Mouse (Mus musculus) brain, embryonic 14.5 days (tissue): ENCODE data around the gene Tns3. TPM values are rescaled to one million over a fixed set of nuclear protein-coding genes. Genes with fewer than 3 reads are reported as not detected.
"Not testable (repeated sequence)": the region's sequence is repeated elsewhere in the genome, so short reads cannot be mapped to it uniquely, and the experiment has no call there.

Source experiments
- DNase-seq: peaks from one replicate; pipeline ENCODE4 v3.0.0-alpha.2; 2011; ENCODE audit warnings: low read depth
- CTCF ChIP-seq: fragments of 200-500 bp; IDR thresholded peaks from 2 replicates; pipeline ENCODE4 v1.5.1; 2012; ENCODE audit warnings: inconsistent platforms, mild to moderate bottlenecking, moderate library complexity, borderline replicate concordance; ENCODE audit not compliant: insufficient read depth, insufficient read length; ENCODE audit errors: extremely low read depth
- POLR2A ChIP-seq: fragments of 200-500 bp; IDR thresholded peaks from 2 replicates; pipeline ENCODE4 v1.6.1; 2012; ENCODE audit warnings: mild to moderate bottlenecking, inconsistent platforms, borderline replicate concordance; ENCODE audit not compliant: poor library complexity, insufficient read depth, insufficient read length, severe bottlenecking; ENCODE audit errors: extremely low read depth
- polyA plus RNA-seq: library from polyadenylated mRNA; depleted of rRNA; stranded (reverse); fragments of >200 nt; gene quantifications from 2 replicates; pipeline ENCODE4 v1.2.3, GENCODE M21; 2012

The Tns3 gene
- polyA plus RNA-seq, 1 experiment = 12.1 TPM

DNA sequence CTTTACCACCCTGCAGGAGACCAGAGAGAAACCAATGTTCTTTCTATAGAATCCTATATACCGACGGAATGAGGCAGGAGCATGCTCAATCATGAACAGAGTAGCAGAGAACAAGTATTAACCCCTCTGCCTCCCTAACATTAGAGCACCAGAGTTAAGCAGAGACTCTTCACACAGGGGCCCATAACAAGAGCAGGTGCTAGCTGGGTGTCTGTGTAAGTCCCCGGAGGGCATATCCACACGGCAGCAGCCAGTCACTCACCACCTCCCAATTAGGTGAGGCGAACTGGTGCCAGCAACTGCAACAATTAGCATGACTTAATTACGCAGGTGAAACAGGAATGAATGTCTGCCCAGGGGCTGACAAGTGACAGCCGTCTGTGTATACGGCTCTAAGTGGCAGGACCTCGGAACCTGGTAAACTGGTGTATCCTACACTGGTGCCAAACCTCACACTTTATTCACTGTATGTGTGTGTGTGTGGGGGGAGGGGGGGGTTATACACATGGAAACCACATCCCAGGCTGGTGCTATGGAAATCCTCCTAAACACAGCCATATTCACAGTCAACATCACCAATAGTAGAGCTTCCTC, 123.0 kb downstream of the Tns3 start:
- peak; percentile 86 for DNase-seq
- TF ChIP-seq POLR2A (no peak), CTCF (no peak)

GRCm38 (mm10) chr11:8539593-8540265, 124.6 kb downstream of the Tns3 start:
- peak; percentile 56 for DNase-seq
- TF ChIP-seq CTCF (no peak), POLR2A (no peak)

GRCm38 (mm10) chr11:8537013-8537614, 127.2 kb downstream of the Tns3 start:
- no peak for DNase-seq
- no peak for TF ChIP-seq CTCF
- no peak for TF ChIP-seq POLR2A

- peak; percentile 81 for DNase-seq
- TF ChIP-seq POLR2A = no peak
- peak; percentile 87 for TF ChIP-seq CTCF
These were observed 129.4 kb downstream of the Tns3 start for GRCm38 (mm10) chr11:8534893-8535292.

DNA sequence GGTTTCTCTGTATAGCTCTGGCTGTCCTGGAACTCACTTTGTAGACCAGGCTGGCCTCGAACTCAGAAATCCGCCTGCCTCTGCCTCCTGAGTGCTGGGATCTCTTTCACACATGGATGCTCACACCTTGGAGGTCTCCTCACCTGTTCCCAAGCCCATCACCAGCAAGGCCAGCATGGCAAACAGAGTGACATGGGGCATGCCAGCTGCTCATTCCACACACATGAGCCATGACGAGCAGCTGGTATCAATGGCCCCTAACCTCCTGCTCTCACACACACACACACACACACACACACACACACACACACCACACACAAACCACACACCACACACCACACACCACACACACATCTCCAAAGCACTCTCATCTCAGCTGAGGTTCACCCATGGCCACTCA, 131.6 kb downstream of the Tns3 start:
- not testable (repeated sequence) for DNase-seq

DNA sequence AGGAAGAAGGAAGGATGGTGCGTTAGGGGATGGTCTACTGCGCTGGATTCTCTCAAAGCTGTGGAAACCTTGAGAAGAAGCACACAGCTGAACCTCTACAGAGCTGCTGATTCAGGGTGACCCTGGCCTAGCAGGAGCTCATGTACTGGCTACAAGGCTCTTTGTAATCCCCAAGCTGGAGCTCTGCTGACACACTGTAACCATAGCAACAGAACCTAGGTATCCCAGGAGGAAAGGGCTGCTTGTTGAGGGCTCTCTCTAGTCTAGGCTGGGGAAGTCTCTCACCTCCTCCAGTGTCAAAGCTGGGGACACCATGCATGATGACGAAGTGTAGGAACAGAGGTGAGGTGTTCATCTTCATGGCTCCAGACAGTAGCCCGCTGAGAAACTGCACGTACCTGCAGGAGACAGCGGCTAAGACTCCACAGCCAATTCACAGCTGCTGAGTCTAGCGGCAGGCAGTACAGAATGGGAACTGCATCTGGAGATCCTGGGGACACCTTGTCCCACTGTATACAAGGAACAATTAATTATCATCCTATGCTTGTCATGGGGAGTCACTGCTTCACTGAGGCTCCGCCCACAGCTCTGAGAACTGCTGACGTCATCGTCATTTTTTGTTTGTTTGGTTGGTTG, 132.1 kb downstream of the Tns3 start:
- TF ChIP-seq CTCF (no peak), POLR2A (no peak)
- peak; percentile 66 for DNase-seq

- TF ChIP-seq POLR2A (no peak), CTCF (no peak)
- no peak for DNase-seq
These were observed 133.8 kb downstream of the Tns3 start for GRCm38 (mm10) chr11:8530506-8530905.

DNA sequence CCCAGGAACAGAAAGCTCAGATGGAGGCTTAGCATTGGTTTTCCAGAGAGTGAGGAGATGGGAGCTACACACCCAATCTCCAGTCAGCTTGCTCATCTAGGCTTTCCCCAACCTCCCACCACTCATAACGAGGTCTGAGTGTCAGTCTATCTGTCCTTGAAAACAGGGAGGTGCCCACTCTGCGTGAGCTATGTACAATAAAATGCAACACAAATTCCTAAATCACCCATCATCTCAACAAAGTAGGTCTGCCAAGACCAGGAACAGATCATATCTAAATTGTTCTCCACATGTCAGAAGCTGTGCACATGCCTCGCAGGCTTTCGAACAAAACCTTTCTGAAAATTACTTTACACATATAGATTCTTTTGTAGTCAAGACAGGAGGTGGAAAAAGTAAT, 134.3 kb downstream of the Tns3 start:
- no peak for TF ChIP-seq CTCF
- TF ChIP-seq POLR2A = no peak
- DNase-seq = no peak

DNA sequence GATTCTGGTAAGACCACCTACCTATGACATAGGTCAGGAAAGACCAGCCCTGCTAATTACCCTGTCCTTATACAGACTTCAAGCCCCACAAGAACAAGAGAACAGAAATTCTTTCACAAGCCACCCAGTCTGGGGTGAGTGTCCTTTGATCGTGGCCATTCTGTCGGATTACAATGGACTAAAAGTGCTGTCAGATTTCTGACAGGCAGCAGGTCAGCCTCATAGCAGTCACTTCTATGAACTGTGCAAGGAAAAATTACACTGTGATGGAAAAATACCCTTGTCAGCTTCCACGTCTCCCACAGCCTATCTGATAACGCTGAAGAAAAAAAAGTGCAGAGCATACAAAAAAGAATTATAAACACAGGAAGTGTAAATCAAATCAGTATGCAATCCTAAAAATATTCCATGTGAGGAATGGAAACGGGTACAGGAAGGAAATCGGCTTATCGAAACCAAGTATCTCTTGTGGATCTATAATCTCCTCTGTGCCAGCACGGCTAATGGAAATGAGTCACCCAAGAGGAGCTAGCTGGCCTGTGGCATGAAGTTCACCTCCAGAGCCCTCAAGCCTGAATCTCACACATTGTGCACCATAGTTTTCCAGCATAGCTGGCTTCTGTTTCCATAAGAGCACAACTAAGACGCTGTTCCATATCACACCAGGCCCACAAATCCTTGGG, 138.7 kb downstream of the Tns3 start:
- TF ChIP-seq CTCF = no peak
- no peak for TF ChIP-seq POLR2A
- no peak for DNase-seq

DNA sequence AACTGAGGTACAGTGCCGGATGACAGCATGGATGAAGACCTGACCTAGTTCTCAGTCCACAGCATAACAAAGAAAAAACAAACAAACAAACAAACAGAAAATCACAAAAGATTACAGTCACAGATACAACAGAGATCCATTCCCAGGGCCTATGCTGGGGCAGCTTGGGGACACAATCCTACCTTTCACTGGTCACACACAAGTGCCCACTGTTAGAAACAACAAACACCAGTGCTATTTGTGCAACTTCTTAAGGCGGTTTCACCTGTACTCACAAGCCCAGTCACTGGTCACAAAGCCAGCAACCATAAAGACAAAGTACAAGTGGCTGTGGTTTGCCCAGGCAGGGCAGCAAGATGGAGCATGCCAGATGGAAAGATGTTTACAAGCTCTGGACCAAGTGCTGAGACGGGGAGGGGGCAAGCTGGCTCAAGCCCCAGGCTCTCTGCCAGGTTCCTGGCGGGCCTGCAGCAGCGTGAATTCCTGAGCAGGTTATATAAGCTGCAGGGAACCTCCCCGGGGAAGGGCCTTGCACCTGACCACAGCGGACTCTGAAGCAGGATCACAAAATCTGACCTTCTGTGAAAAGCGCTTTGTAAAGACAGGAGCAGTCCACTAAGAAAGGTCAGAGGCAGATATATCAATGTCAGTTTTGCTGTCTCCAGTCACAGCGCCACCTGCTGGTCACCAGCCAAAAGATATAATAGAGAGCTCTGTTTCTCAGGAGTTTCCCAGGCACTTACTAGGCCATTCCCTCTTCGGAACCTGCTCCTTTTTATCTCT, 140.8 kb downstream of the Tns3 start:
- TF ChIP-seq CTCF (peak; percentile 84), POLR2A (no peak)
- DNase-seq = peak; percentile 89
